ENCODE assay signal across 9 mouse cellular contexts in the genomic region with DNA sequence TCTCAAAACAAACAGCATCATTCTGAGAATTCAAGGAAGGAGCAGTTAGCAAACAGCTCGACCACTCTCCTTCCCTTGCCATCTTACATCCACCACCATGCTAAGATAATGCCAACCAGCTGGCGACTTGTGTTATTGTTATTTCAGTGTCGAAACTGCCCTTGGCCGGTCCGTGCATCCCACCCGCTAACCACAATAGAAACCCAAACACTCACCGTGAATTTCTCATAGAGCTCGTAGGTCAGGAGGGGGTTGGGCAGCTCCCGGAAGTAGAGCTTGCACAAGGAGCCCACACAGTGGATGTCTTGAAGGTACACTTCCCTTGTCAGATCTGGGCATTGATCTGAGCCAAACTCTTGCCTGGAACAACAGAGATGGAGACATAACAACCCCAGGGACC.
DNase-seq lines count a peak whose midpoint lies in the region; ATAC-seq lines count a peak whose summit lies in the region.
"Had no signal": no experiment of that assay in that cellular context is flagged by ENCODE, and none has a peak within 500 bp of the region (broad histone marks: within the 10 kb centered on the region; RNA-seq: fewer than 3 reads in every experiment).

No protein-coding gene starts in this region.

- H3K36me3 ChIP-seq in midbrain, embryonic 11.5 days (ENCODE audit: control insufficient read depth, insufficient read depth, low read length), result no peaks in the 10 kb centered on the region
- no peaks in the 10 kb centered on the region for H3K36me3 ChIP-seq in midbrain, embryonic 16.5 days (ENCODE audit: control insufficient read depth, insufficient read depth, low read length)
- H3K36me3 ChIP-seq: hindbrain, embryonic 15.5 days; limb, embryonic 10.5 days had no signal

- H3K4me3 ChIP-seq in midbrain, embryonic 11.5 days (ENCODE audit: low read depth, low read length), result no peak overlapping the region
- no peak overlapping the region for H3K4me3 ChIP-seq in midbrain, embryonic 16.5 days (ENCODE audit: low read depth, low read length)
- no peak overlapping the region for H3K4me3 ChIP-seq in brown adipose tissue, adult 24 weeks (ENCODE audit: insufficient read depth, low read depth, low read length)
- H3K4me3 ChIP-seq: hindbrain, embryonic 15.5 days; limb, embryonic 10.5 days had no signal

- H3K9me3 ChIP-seq in midbrain, embryonic 11.5 days (ENCODE audit: control insufficient read depth, low read length), result no peaks in the 10 kb centered on the region
- no peaks in the 10 kb centered on the region for H3K9me3 ChIP-seq in midbrain, embryonic 16.5 days (replicated peaks; ENCODE audit: control insufficient read depth, low read length, poor library complexity, severe bottlenecking)
- H3K9me3 ChIP-seq: hindbrain, embryonic 15.5 days; limb, embryonic 10.5 days had no signal

- DNase-seq in midbrain, embryonic 11.5 days (ENCODE audit: low spot score, missing footprints), result peak; percentile 80
- DNase-seq in thymus, postnatal 25 days, result peak; percentile 54
- DNase-seq in cerebellum, postnatal 14 days, result no peak
- DNase-seq in layer of hippocampus, postnatal 14 days (ENCODE audit: low spot score in 2 of 2), result no peak

- no peak for ATAC-seq in midbrain, embryonic 11.5 days (ENCODE audit: low FRiP score)
- no peak for ATAC-seq in midbrain, embryonic 16.5 days
- peak; percentile 24 for ATAC-seq in inflammation-experienced regulatory T-cells, adult 6 months

- 77% methylated on average over 9 of the region's 9 CpGs for WGBS in midbrain, embryonic 11.5 days
- 71% methylated on average over 9 of the region's 9 CpGs for WGBS in midbrain, embryonic 16.5 days

- no peak overlapping the region for H3K27ac ChIP-seq in midbrain, embryonic 11.5 days (ENCODE audit: low read depth, low read length)
- no peak overlapping the region for H3K27ac ChIP-seq in midbrain, embryonic 16.5 days (ENCODE audit: low read length)
- peak overlapping the region; percentile 33; the same call in 1 of the 2 replicates for H3K27ac ChIP-seq in brown adipose tissue, adult 24 weeks (replicated peaks; ENCODE audit: low read depth, low read length)
- H3K27ac ChIP-seq: hindbrain, embryonic 15.5 days; limb, embryonic 10.5 days had no signal

- no peaks in the 10 kb centered on the region for H3K27me3 ChIP-seq in midbrain, embryonic 11.5 days (ENCODE audit: control insufficient read depth, insufficient read depth, low read length)
- H3K27me3 ChIP-seq in midbrain, embryonic 16.5 days (ENCODE audit: control insufficient read depth, insufficient read depth, low read depth, low read length), result no peaks in the 10 kb centered on the region
- H3K27me3 ChIP-seq: hindbrain, embryonic 15.5 days had no signal

- H3K4me2 ChIP-seq in midbrain, embryonic 11.5 days, result no peak overlapping the region
- H3K4me2 ChIP-seq in midbrain, embryonic 16.5 days (ENCODE audit: low read length), result no peak overlapping the region
- H3K4me2 ChIP-seq: hindbrain, embryonic 15.5 days had no signal

- no peak overlapping the region for H3K9ac ChIP-seq in midbrain, embryonic 11.5 days (ENCODE audit: low read length)
- no peak overlapping the region for H3K9ac ChIP-seq in midbrain, embryonic 16.5 days (ENCODE audit: low read depth, low read length)
- H3K9ac ChIP-seq: hindbrain, embryonic 15.5 days had no signal

- no peaks in the 10 kb centered on the region for H3K4me1 ChIP-seq in midbrain, embryonic 11.5 days (ENCODE audit: control insufficient read depth, insufficient read depth, low read length)
- H3K4me1 ChIP-seq in midbrain, embryonic 16.5 days (ENCODE audit: control insufficient read depth, insufficient read depth, low read length), result no peaks in the 10 kb centered on the region
- peaks cover 6% of the 10 kb centered on the region; the same call in 1 of the 2 replicates for H3K4me1 ChIP-seq in brown adipose tissue, adult 24 weeks (ENCODE audit: control insufficient read depth, insufficient read depth, insufficient read length, low read length)
- H3K4me1 ChIP-seq: hindbrain, embryonic 15.5 days; limb, embryonic 10.5 days had no signal

Comparison
In these comparisons a context has a peak if more than half of its experiments do, and no peak if none do; other contexts are left out.
1. DNase-seq: peak in midbrain, embryonic 11.5 days (single experiment) and thymus, postnatal 25 days (single experiment); none in cerebellum, postnatal 14 days (0 of 2) and layer of hippocampus, postnatal 14 days (0 of 2).